In the genomic region with DNA sequence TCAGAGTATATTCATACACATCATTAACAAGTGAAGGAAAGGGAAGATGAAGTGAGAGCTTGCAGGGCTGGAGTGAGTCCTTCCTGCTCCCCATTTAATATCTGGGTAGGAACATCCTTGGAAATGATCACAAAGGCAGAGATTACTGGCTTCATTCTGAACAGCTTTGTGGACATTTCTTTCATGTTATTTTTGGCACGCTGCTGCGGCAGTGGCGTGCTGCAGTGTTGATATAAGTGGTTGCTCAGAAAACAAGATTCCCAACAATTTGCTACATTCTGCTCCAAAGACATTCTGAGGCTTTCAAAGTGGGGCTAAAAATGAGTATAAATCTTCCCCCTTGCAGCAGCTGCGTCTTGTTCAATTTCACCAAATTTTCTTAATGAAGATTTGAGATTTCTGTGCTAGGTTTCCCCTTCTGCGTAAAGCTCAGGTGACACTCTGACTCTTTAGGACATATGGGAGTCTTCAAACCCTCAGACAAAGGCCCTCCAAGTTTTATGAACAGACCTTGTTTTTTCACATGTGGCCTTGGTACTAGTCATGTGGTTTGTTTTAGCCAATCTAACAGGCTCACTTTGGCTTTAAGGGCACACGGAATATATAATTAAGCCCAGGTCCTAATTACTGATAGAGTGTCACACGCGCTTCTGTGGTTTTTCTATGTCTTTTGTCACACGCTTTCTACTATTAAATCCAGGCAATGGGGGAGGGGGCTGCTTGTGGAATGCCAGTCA, we compare ENCODE assay signal across 11 mouse cellular contexts.
DNase-seq lines count a peak whose midpoint lies in the region; ATAC-seq and TF ChIP-seq lines count a peak whose summit lies in the region.
"Had no signal": no experiment of that assay in that cellular context is flagged by ENCODE, and none has a peak within 500 bp of the region (broad histone marks: within the 10 kb centered on the region; RNA-seq: fewer than 3 reads in every experiment).

No protein-coding gene starts in this region.

- no peak overlapping the region for H3K4me3 ChIP-seq in hindbrain, postnatal 0 days (ENCODE audit: low read length)
- no peak overlapping the region for H3K4me3 ChIP-seq in hindbrain, embryonic 12.5 days
- H3K4me3 ChIP-seq in heart, embryonic 11.5 days (ENCODE audit: low read depth, low read length) = no peak overlapping the region
- no peak overlapping the region for H3K4me3 ChIP-seq in limb, embryonic 14.5 days (replicated peaks; ENCODE audit: low read length)

- H3K27me3 ChIP-seq in hindbrain, postnatal 0 days (ENCODE audit: insufficient read depth, low read length) = no peaks in the 10 kb centered on the region
- no peaks in the 10 kb centered on the region for H3K27me3 ChIP-seq in hindbrain, embryonic 12.5 days
- H3K27me3 ChIP-seq in heart, embryonic 11.5 days (ENCODE audit: control insufficient read depth, insufficient read depth, low read length) = no peaks in the 10 kb centered on the region
- no peaks in the 10 kb centered on the region for H3K27me3 ChIP-seq in limb, embryonic 14.5 days (ENCODE audit: control insufficient read depth, insufficient read depth, low read length)

- DNase-seq in hindbrain, postnatal 0 days (ENCODE audit: low spot score) = peak; percentile 31
- peak; percentile 64 for DNase-seq in brain, adult 2 months (ENCODE audit: low read depth, low spot score)
- peak; percentile 27 for DNase-seq in limb, embryonic 14.5 days (ENCODE audit: low spot score)
- no peak for DNase-seq in T-cell, adult 2 months (ENCODE audit: low spot score)
- DNase-seq in cerebellum, adult 9-10 months = no peak
- DNase-seq in right cerebral cortex, adult 2 months (ENCODE audit: low spot score in 2 of 2) = no peak
- DNase-seq: cerebellum, adult 18-20 months; retina, postnatal 1 day had no signal

- no peaks in the 10 kb centered on the region for H3K4me1 ChIP-seq in hindbrain, postnatal 0 days (ENCODE audit: insufficient read depth, low read length)
- H3K4me1 ChIP-seq in hindbrain, embryonic 12.5 days = no peaks in the 10 kb centered on the region
- H3K4me1 ChIP-seq in heart, embryonic 11.5 days (ENCODE audit: control insufficient read depth, insufficient read depth, low read length) = peaks cover 9% of the 10 kb centered on the region; the same call in 1 of the 2 replicates
- H3K4me1 ChIP-seq in limb, embryonic 14.5 days (ENCODE audit: control insufficient read depth, insufficient read depth, low read length) = peaks cover 15% of the 10 kb centered on the region; the same call in 1 of the 2 replicates

- TF ChIP-seq POLR2A in limb, embryonic 14.5 days (IDR thresholded peaks at IDR 0.05; ENCODE audit: borderline replicate concordance, extremely low read depth, insufficient read depth, insufficient read length) = no peak

- H3K4me2 ChIP-seq in hindbrain, postnatal 0 days (ENCODE audit: low read depth, low read length) = no peak overlapping the region
- no peak overlapping the region for H3K4me2 ChIP-seq in hindbrain, embryonic 12.5 days (replicated peaks)
- no peak overlapping the region for H3K4me2 ChIP-seq in heart, embryonic 11.5 days
- H3K4me2 ChIP-seq in limb, embryonic 14.5 days (replicated peaks; ENCODE audit: low read depth, low read length, severe bottlenecking) = no peak overlapping the region

- no peaks in the 10 kb centered on the region for H3K9me3 ChIP-seq in hindbrain, postnatal 0 days (ENCODE audit: low read length)
- no peaks in the 10 kb centered on the region for H3K9me3 ChIP-seq in hindbrain, embryonic 12.5 days (replicated peaks)
- H3K9me3 ChIP-seq in heart, embryonic 11.5 days (replicated peaks; ENCODE audit: control insufficient read depth, low read length) = no peaks in the 10 kb centered on the region
- no peaks in the 10 kb centered on the region for H3K9me3 ChIP-seq in limb, embryonic 14.5 days (ENCODE audit: control insufficient read depth, low read length)

- no peaks in the 10 kb centered on the region for H3K36me3 ChIP-seq in hindbrain, postnatal 0 days (ENCODE audit: insufficient read depth, low read length)
- no peaks in the 10 kb centered on the region for H3K36me3 ChIP-seq in hindbrain, embryonic 12.5 days
- no peaks in the 10 kb centered on the region for H3K36me3 ChIP-seq in heart, embryonic 11.5 days (ENCODE audit: control insufficient read depth, insufficient read depth, low read length)
- H3K36me3 ChIP-seq in limb, embryonic 14.5 days (ENCODE audit: control insufficient read depth, insufficient read depth, low read length) = no peaks in the 10 kb centered on the region

- no peak for TF ChIP-seq CTCF in hindbrain, postnatal 0 days (IDR thresholded peaks at IDR 0.05; ENCODE audit: low read depth)

- peak overlapping the region; percentile 36; the same call in 1 of the 2 replicates for H3K27ac ChIP-seq in hindbrain, postnatal 0 days
- H3K27ac ChIP-seq in hindbrain, embryonic 12.5 days = no peak overlapping the region
- H3K27ac ChIP-seq in heart, embryonic 11.5 days (ENCODE audit: low read depth, low read length) = 0 out of 2 replicates have a peak overlapping the region, but pooled peaks have one; percentile 29
- 0 out of 2 replicates have a peak overlapping the region, but pooled peaks have one; percentile 28 for H3K27ac ChIP-seq in limb, embryonic 14.5 days (replicated peaks; ENCODE audit: low read depth, low read length)
- H3K27ac ChIP-seq: macrophage had no signal

- no peak for ATAC-seq in hindbrain, postnatal 0 days
- ATAC-seq in hindbrain, embryonic 12.5 days (ENCODE audit: low FRiP score) = no peak
- ATAC-seq in heart, embryonic 11.5 days (replicated peaks; ENCODE audit: insufficient number of reproducible peaks, low FRiP score, low TSS enrichment) = no peak
- ATAC-seq in limb, embryonic 14.5 days (ENCODE audit: low FRiP score, low read depth) = peak; percentile 39; the same call in 1 of the 2 replicates

- 69% methylated on average over 9 of the region's 9 CpGs for WGBS in hindbrain, postnatal 0 days
- 69% methylated on average over 9 of the region's 9 CpGs for WGBS in hindbrain, embryonic 12.5 days
- 51% methylated on average over 9 of the region's 9 CpGs for WGBS in heart, embryonic 11.5 days (ENCODE audit: insufficient replicate concordance)
- WGBS in limb, embryonic 14.5 days = 27% methylated on average over 9 of the region's 9 CpGs

- no peak overlapping the region for H3K9ac ChIP-seq in hindbrain, postnatal 0 days (replicated peaks; ENCODE audit: low read length)
- no peak overlapping the region for H3K9ac ChIP-seq in hindbrain, embryonic 12.5 days
- no peak overlapping the region for H3K9ac ChIP-seq in heart, embryonic 11.5 days (ENCODE audit: low read depth, low read length)
- no peak overlapping the region for H3K9ac ChIP-seq in limb, embryonic 14.5 days (ENCODE audit: low read depth, low read length, severe bottlenecking)

Comparison
In these comparisons a context has a peak if more than half of its experiments do, and no peak if none do; other contexts are left out.
1. DNase-seq: peak in hindbrain, postnatal 0 days (single experiment), brain, adult 2 months (single experiment) and limb, embryonic 14.5 days (single experiment); none in T-cell, adult 2 months (single experiment), cerebellum, adult 9-10 months (single experiment) and right cerebral cortex, adult 2 months (0 of 2).